Mouse (Mus musculus) kidney, adult 18-20 months (tissue): ENCODE measurements around the gene 1600002K03Rik.
"Not testable (repeated sequence)": the region's sequence is repeated elsewhere in the genome, so short reads cannot be mapped to it uniquely, and the experiment has no call there.

ENCODE experiments used
- DNase-seq: peaks from one replicate; pipeline ENCODE4 v3.0.0; 2021

The 1600002K03Rik gene

GRCm38 (mm10) chr10:80155277-80155676 is 17.5 kb upstream of the 1600002K03Rik start:
- DNase-seq, result no peak

- no peak for DNase-seq
Measured at GRCm38 (mm10) chr10:80156002-80156751, 16.6 kb upstream of the 1600002K03Rik start.

GRCm38 (mm10) chr10:80156752-80157053 is 16.0 kb upstream of the 1600002K03Rik start:
- peak; percentile 45 for DNase-seq

- no peak for DNase-seq
Measured at GRCm38 (mm10) chr10:80157141-80157929, 15.4 kb upstream of the 1600002K03Rik start.

GRCm38 (mm10) chr10:80158307-80158986 is 14.3 kb upstream of the 1600002K03Rik start:
- peak; percentile 77 for DNase-seq

- DNase-seq, result no peak
Measured at GRCm38 (mm10) chr10:80159021-80159560, 13.7 kb upstream of the 1600002K03Rik start.

- peak; percentile 97 for DNase-seq
Measured at GRCm38 (mm10) chr10:80159561-80160454, 12.9 kb upstream of the 1600002K03Rik start.

GRCm38 (mm10) chr10:80160455-80161371 is 12.0 kb upstream of the 1600002K03Rik start:
- DNase-seq, result peak; percentile 98

GRCm38 (mm10) chr10:80161522-80162242 is 11.1 kb upstream of the 1600002K03Rik start:
- DNase-seq, result peak; percentile 56

GRCm38 (mm10) chr10:80162243-80162608 is 10.5 kb upstream of the 1600002K03Rik start:
- DNase-seq, result no peak

GRCm38 (mm10) chr10:80162716-80163299 is 9.9 kb upstream of the 1600002K03Rik start:
- DNase-seq, result no peak

GRCm38 (mm10) chr10:80163721-80164120 is 9.0 kb upstream of the 1600002K03Rik start:
- peak; percentile 16 for DNase-seq

- DNase-seq, result peak; percentile 34
Measured at GRCm38 (mm10) chr10:80164161-80164997, 8.4 kb upstream of the 1600002K03Rik start.

- peak; percentile 99 for DNase-seq
Measured at GRCm38 (mm10) chr10:80164998-80165344, 7.8 kb upstream of the 1600002K03Rik start.

- peak; percentile 50 for DNase-seq
Measured at GRCm38 (mm10) chr10:80165392-80166128, 7.2 kb upstream of the 1600002K03Rik start, which contains the start of gene Cirbp. Gene Cirbp (plus strand): TSS chr10:80165985.

GRCm38 (mm10) chr10:80166136-80166535 is 6.6 kb upstream of the 1600002K03Rik start:
- DNase-seq, result not testable (repeated sequence)

- DNase-seq, result peak; percentile 99
Measured at GRCm38 (mm10) chr10:80167460-80168037, 5.2 kb upstream of the 1600002K03Rik start.
